Mouse (Mus musculus) neural tube, embryonic 15.5 days (tissue): ENCODE data around the gene Parvg. TPM values are rescaled to one million over a fixed set of nuclear protein-coding genes. Genes with fewer than 3 reads are reported as not detected.

Experiments used
- polyA plus RNA-seq: library from polyadenylated mRNA; unstranded; fragments of >200 nt; fragmentation: Nextera tagmentation; extraction: Ambion mirVana; gene quantifications from 2 replicates; pipeline ENCODE4 v1.2.1, GENCODE M21; 2015

Parvg gene
- polyA plus RNA-seq, 1 experiment from 2014 or later = 1.1 TPM

Other genes with a start within 250 kb of the Parvg start
- gene Sult4a1, start 218.3 kb upstream of the Parvg start, polyA plus RNA-seq = 130 and 150 TPM in 2 replicates
- not detected in 2 replicates for gene Pnpla5, start 200.9 kb upstream of the Parvg start, polyA plus RNA-seq
- 5.9 and 6.6 TPM in 2 replicates for gene Pnpla3, start 156.2 kb upstream of the Parvg start, polyA plus RNA-seq
- gene Samm50, start 131.8 kb upstream of the Parvg start, polyA plus RNA-seq = 89.4 and 91.9 TPM in 2 replicates
- 4.8 and 7.2 TPM in 2 replicates for gene Parvb, start 92.0 kb upstream of the Parvg start, polyA plus RNA-seq
- 8.0 and 8.4 TPM in 2 replicates for gene Shisal1, start 123.1 kb downstream of the Parvg start, polyA plus RNA-seq
- gene Rtl6, start 233.8 kb downstream of the Parvg start, polyA plus RNA-seq = 46.5 and 55.0 TPM in 2 replicates